Mouse (Mus musculus): ENCODE data around the gene A930017K11Rik.

GRCm38 (mm10) chr17:25913186-25913876, 39.0 kb downstream of the A930017K11Rik start:
- TF ChIP-seq POLR2A (IDR thresholded peaks at IDR 0.05; ENCODE audit: control insufficient read depth in 1 of 2, insufficient read depth in 1 of 2, low read depth in 1 of 2, low read length in 2 of 2, poor library complexity in 1 of 2) = no peak
- no peak for TF ChIP-seq ZC3H11A (IDR thresholded peaks at IDR 0.05; ENCODE audit: low read depth, low read length)
- no peak for TF ChIP-seq MAX (IDR thresholded peaks at IDR 0.05; ENCODE audit: low read length)

All from MEL (cell line).